Comparison of ENCODE assay signal across 7 mouse cellular contexts in the genomic region with DNA sequence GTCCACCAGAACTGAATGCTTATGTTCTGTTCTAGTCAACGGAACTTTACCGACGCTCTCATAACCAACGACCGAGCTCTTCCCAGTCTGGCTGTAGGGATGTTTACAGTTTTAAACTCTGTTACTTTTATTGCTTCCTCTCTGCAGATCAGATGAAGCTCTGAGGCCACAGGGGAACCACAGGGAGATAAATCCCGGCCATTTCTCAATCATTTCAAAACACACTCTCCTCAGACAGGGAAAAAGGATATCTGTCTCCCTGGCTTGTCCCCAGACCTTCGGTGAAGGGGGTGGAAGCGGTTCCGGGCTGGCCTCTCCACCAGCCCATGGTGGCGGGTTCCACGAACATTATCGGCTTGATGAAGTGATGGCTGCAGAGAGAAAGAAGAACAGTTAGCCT. TPM values are rescaled to one million over a fixed set of nuclear protein-coding genes. Genes with fewer than 3 reads are reported as not detected.
A peak's percentile ranks its signal among the peaks of the same experiment; 100 is the strongest.
DNase-seq lines count a peak whose midpoint lies in the region; ATAC-seq and TF ChIP-seq lines count a peak whose summit lies in the region.

No protein-coding gene starts in this region.

- H3K36me3 ChIP-seq in kidney, adult 2 months (ENCODE audit: control insufficient read depth, insufficient read depth, low read length): no peaks in the 10 kb centered on the region
- H3K36me3 ChIP-seq in megakaryocyte, embryonic 14.5 days (replicated peaks; ENCODE audit: low read length): peaks cover 31% of the 10 kb centered on the region
- H3K36me3 ChIP-seq in forebrain, embryonic 11.5 days (ENCODE audit: control insufficient read depth, insufficient read depth, low read length): no peaks in the 10 kb centered on the region

- peak overlapping the region; percentile 49; the same call in 1 of the 2 replicates for H3K27ac ChIP-seq in kidney, adult 2 months (ENCODE audit: insufficient read depth, low read depth, low read length)
- no peak overlapping the region for H3K27ac ChIP-seq in forebrain, embryonic 11.5 days (ENCODE audit: low read depth, low read length)

- H3K27me3 ChIP-seq in kidney, adult 2 months (replicated peaks; ENCODE audit: control insufficient read depth, insufficient read depth, low read length): no peaks in the 10 kb centered on the region
- no peaks in the 10 kb centered on the region for H3K27me3 ChIP-seq in megakaryocyte, embryonic 14.5 days (replicated peaks)
- H3K27me3 ChIP-seq in forebrain, embryonic 11.5 days (ENCODE audit: control insufficient read depth, insufficient read depth, low read length): no peaks in the 10 kb centered on the region

- 0 out of 2 replicates have a peak, but pooled peaks have one; percentile 3 for ATAC-seq in erythroid progenitor cell, adult 5-6 weeks (replicated peaks; ENCODE audit: low FRiP score, poor library complexity, severe bottlenecking)
- no peak for ATAC-seq in forebrain, embryonic 11.5 days (replicated peaks; ENCODE audit: low FRiP score)
- no peak for ATAC-seq in frontal cortex, adult (ENCODE audit: low TSS enrichment)

- DNase-seq in kidney, adult 2 months: peak; percentile 61
- no peak for DNase-seq in kidney, adult 18-20 months
- peak; percentile 19 for DNase-seq in large intestine, adult 2 months (ENCODE audit: low read depth, low spot score)
- DNase-seq in forebrain, embryonic 11.5 days (ENCODE audit: low spot score): no peak

- H3K4me3 ChIP-seq in kidney, adult 2 months (ENCODE audit: insufficient read depth, low read depth, low read length): no peak overlapping the region
- peak overlapping the region; percentile 88 for H3K4me3 ChIP-seq in megakaryocyte, embryonic 14.5 days (replicated peaks)
- H3K4me3 ChIP-seq in forebrain, embryonic 11.5 days (ENCODE audit: low read depth, low read length): no peak overlapping the region

- H3K9ac ChIP-seq in forebrain, embryonic 11.5 days (ENCODE audit: low read length): no peak overlapping the region

- H3K9me3 ChIP-seq in megakaryocyte, embryonic 14.5 days: no peaks in the 10 kb centered on the region
- H3K9me3 ChIP-seq in forebrain, embryonic 11.5 days (ENCODE audit: control insufficient read depth, low read length): no peaks in the 10 kb centered on the region

- no peak for TF ChIP-seq POLR2A in kidney, adult 2 months (IDR thresholded peaks at IDR 0.05; ENCODE audit: low read depth, low read length)

- no peak overlapping the region for H3K4me2 ChIP-seq in forebrain, embryonic 11.5 days (ENCODE audit: low read depth, low read length, severe bottlenecking)

- WGBS in kidney, adult 2 months: 38% methylated on average over 12 of the region's 12 CpGs
- WGBS in large intestine, adult 2 months: 10% methylated on average over 12 of the region's 12 CpGs
- 92% methylated on average over 12 of the region's 12 CpGs for WGBS in forebrain, embryonic 11.5 days

- H3K4me1 ChIP-seq in kidney, adult 2 months (ENCODE audit: control insufficient read depth, insufficient read depth, low read length): no peaks in the 10 kb centered on the region
- peaks cover 84% of the 10 kb centered on the region for H3K4me1 ChIP-seq in megakaryocyte, embryonic 14.5 days
- no peaks in the 10 kb centered on the region; the same call in 1 of the 2 replicates for H3K4me1 ChIP-seq in forebrain, embryonic 11.5 days (replicated peaks; ENCODE audit: control insufficient read depth, insufficient read depth, low read length)

- no peak for TF ChIP-seq CTCF in kidney, adult 2 months (conservative IDR thresholded peaks at IDR 0.05; ENCODE audit: insufficient read depth, insufficient read length, low read depth, low read length)

RNA-seq across cellular contexts. Expression of gene Crtc3, which starts 59.3 kb away (rescaled TPM):
- 13.2 and 13.3 TPM in 2 replicates for polyA plus RNA-seq in kidney, adult 2 months (2012; rRNA removed)
- 6.8 and 23.9 TPM in 2 replicates for total RNA-seq in erythroid progenitor cell, adult 5-6 weeks (2015; ENCODE audit: low replicate concordance)
- 2.2 and 2.4 TPM in 2 replicates for total RNA-seq in erythroid progenitor cell, adult 5-6 weeks (2017; ENCODE audit: low replicate concordance)
- 7.2 and 9.3 TPM in 2 replicates for polyA plus RNA-seq in large intestine, adult 2 months (2012; rRNA removed)
- polyA plus RNA-seq in megakaryocyte, embryonic 14.5 days (2012; ENCODE audit: insufficient read depth, low replicate concordance): 9.4 and 13.7 TPM in 2 replicates
- 11.9 and 15.5 TPM in 2 replicates for polyA plus RNA-seq in forebrain, embryonic 11.5 days (2014; fragmentation: Nextera tagmentation; extraction: Ambion mirVana)

Comparison
In these comparisons a context has a peak if more than half of its experiments do, and no peak if none do; other contexts are left out.
1. DNase-seq: peak in kidney, adult 2 months (single experiment) and large intestine, adult 2 months (single experiment); none in kidney, adult 18-20 months (single experiment) and forebrain, embryonic 11.5 days (single experiment).